Mouse (Mus musculus): Measurements from ENCODE around the gene Cyb5r3.

DNA sequence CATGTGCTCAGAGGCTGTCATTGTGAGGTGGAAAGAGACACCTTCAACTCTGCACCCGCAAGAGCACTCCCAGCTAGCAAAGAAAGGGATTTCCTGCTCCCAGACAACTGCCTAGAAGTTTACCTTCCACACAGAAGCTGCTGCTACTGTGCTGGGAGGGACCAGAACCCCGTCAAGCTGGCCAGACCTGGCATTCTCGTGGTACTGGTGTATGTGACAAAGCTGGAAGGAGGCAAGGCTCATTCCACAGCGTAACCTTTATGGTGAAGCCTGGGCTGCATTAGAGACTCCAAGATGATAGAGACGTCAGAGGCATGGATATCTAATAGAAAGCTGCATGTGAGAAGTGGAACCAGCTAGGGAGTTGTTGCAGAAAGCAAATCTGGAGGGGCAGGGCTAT is 47.8 kb downstream of the Cyb5r3 start:
- TF ChIP-seq CTCF (IDR thresholded peaks at IDR 0.05; ENCODE audit: control insufficient read depth, insufficient read depth, insufficient read length) (no peak), MAX (IDR thresholded peaks at IDR 0.05) (no peak), MYOD1 (IDR thresholded peaks at IDR 0.05; ENCODE audit: control insufficient read depth, insufficient read length, low read depth) (no peak), USF1 (IDR thresholded peaks at IDR 0.05; ENCODE audit: low read depth) (no peak), FOSL1 (IDR thresholded peaks at IDR 0.05; ENCODE audit: insufficient read depth, low read length, poor library complexity, severe bottlenecking) (no peak), CEBPB (IDR thresholded peaks at IDR 0.05; ENCODE audit: low read depth) (no peak), MYOG (IDR thresholded peaks at IDR 0.05; ENCODE audit: control insufficient read depth, extremely low read depth, insufficient read length) (no peak)

Data from C2C12 (cell line).